Mouse (Mus musculus): ENCODE measurements around the gene Ncstn. TPM values are rescaled to one million over a fixed set of nuclear protein-coding genes. Genes with fewer than 3 reads are reported as not detected.

The Ncstn gene
- polyA plus RNA-seq, 1 experiment from 2014 or later: 81.3 TPM

- no peak overlapping the region for H3K9ac ChIP-seq (ENCODE audit: low read length)
- H3K4me3 ChIP-seq (ENCODE audit: low read depth, low read length): no peak overlapping the region
- no peak overlapping the region for H3K27ac ChIP-seq (ENCODE audit: low read depth, low read length)
- H3K27me3 ChIP-seq (replicated peaks; ENCODE audit: control insufficient read depth, insufficient read depth, low read length): no peaks in the 10 kb centered on the region
- H3K36me3 ChIP-seq (ENCODE audit: control insufficient read depth, insufficient read depth, low read length): peaks cover 62% of the 10 kb centered on the region
- H3K4me2 ChIP-seq (ENCODE audit: low read length): no peak overlapping the region
- no peak for ATAC-seq
- WGBS: 81% methylated on average over 2 of the region's 2 CpGs
- H3K4me1 ChIP-seq (ENCODE audit: control insufficient read depth, insufficient read depth, low read length): peaks cover 7% of the 10 kb centered on the region
- no peak for DNase-seq (ENCODE audit: low spot score)
- H3K9me3 ChIP-seq (replicated peaks; ENCODE audit: control insufficient read depth, low read length): no peaks in the 10 kb centered on the region
Observed at GRCm38 (mm10) chr1:172122671-172123070, 40.1 kb upstream of the Ncstn start.

- Histone ChIP-seq H3K9me3 (replicated peaks; ENCODE audit: control insufficient read depth, low read length) (no peaks in the 10 kb centered on the region), H3K27ac (ENCODE audit: low read depth, low read length) (no peak overlapping the region), H3K27me3 (replicated peaks; ENCODE audit: control insufficient read depth, insufficient read depth, low read length) (no peaks in the 10 kb centered on the region), H3K4me1 (ENCODE audit: control insufficient read depth, insufficient read depth, low read length) (no peaks in the 10 kb centered on the region), H3K9ac (ENCODE audit: low read length) (no peak overlapping the region), H3K4me2 (ENCODE audit: low read length) (no peak overlapping the region), H3K36me3 (ENCODE audit: control insufficient read depth, insufficient read depth, low read length) (peaks cover 91% of the 10 kb centered on the region), H3K4me3 (ENCODE audit: low read depth, low read length) (no peak overlapping the region)
- ATAC-seq (peak; percentile 68), DNase-seq (ENCODE audit: low spot score) (peak; percentile 84)
- 35% methylated on average over 3 of the region's 3 CpGs for WGBS
Observed at GRCm38 (mm10) chr1:172119720-172120119, 37.1 kb upstream of the Ncstn start.

GRCm38 (mm10) chr1:172119100-172119499 lies 36.5 kb upstream of the Ncstn start:
- no peak overlapping the region for H3K4me3 ChIP-seq (ENCODE audit: low read depth, low read length)
- WGBS: 88% methylated on average over 6 of the region's 6 CpGs
- H3K9ac ChIP-seq (ENCODE audit: low read length): no peak overlapping the region
- no peak overlapping the region for H3K27ac ChIP-seq (ENCODE audit: low read depth, low read length)
- no peaks in the 10 kb centered on the region for H3K4me1 ChIP-seq (ENCODE audit: control insufficient read depth, insufficient read depth, low read length)
- H3K36me3 ChIP-seq (ENCODE audit: control insufficient read depth, insufficient read depth, low read length): peaks cover 98% of the 10 kb centered on the region
- no peaks in the 10 kb centered on the region for H3K9me3 ChIP-seq (replicated peaks; ENCODE audit: control insufficient read depth, low read length)
- DNase-seq (ENCODE audit: low spot score) (no peak), ATAC-seq (no peak)
- H3K4me2 ChIP-seq (ENCODE audit: low read length): no peak overlapping the region
- H3K27me3 ChIP-seq (replicated peaks; ENCODE audit: control insufficient read depth, insufficient read depth, low read length): no peaks in the 10 kb centered on the region

GRCm38 (mm10) chr1:172116948-172117347 lies 34.4 kb upstream of the Ncstn start:
- Histone ChIP-seq H3K27me3 (replicated peaks; ENCODE audit: control insufficient read depth, insufficient read depth, low read length) (no peaks in the 10 kb centered on the region), H3K9me3 (replicated peaks; ENCODE audit: control insufficient read depth, low read length) (no peaks in the 10 kb centered on the region), H3K4me2 (ENCODE audit: low read length) (no peak overlapping the region), H3K27ac (ENCODE audit: low read depth, low read length) (no peak overlapping the region), H3K4me3 (ENCODE audit: low read depth, low read length) (no peak overlapping the region), H3K9ac (ENCODE audit: low read length) (no peak overlapping the region), H3K4me1 (ENCODE audit: control insufficient read depth, insufficient read depth, low read length) (no peaks in the 10 kb centered on the region), H3K36me3 (ENCODE audit: control insufficient read depth, insufficient read depth, low read length) (peaks cover 99% of the 10 kb centered on the region)
- DNase-seq (ENCODE audit: low spot score) (no peak), ATAC-seq (no peak)
- 95% methylated on average over 5 of the region's 5 CpGs for WGBS

GRCm38 (mm10) chr1:172107777-172108477 lies 25.3 kb upstream of the Ncstn start:
- no peak overlapping the region for H3K4me2 ChIP-seq (ENCODE audit: low read length)
- H3K4me3 ChIP-seq (ENCODE audit: low read depth, low read length): no peak overlapping the region
- no peak overlapping the region for H3K9ac ChIP-seq (ENCODE audit: low read length)
- peaks cover 97% of the 10 kb centered on the region for H3K36me3 ChIP-seq (ENCODE audit: control insufficient read depth, insufficient read depth, low read length)
- H3K4me1 ChIP-seq (ENCODE audit: control insufficient read depth, insufficient read depth, low read length): no peaks in the 10 kb centered on the region
- H3K27ac ChIP-seq (ENCODE audit: low read depth, low read length): no peak overlapping the region
- H3K9me3 ChIP-seq (replicated peaks; ENCODE audit: control insufficient read depth, low read length): no peaks in the 10 kb centered on the region
- DNase-seq (ENCODE audit: low spot score): peak; percentile 25
- H3K27me3 ChIP-seq (replicated peaks; ENCODE audit: control insufficient read depth, insufficient read depth, low read length): no peaks in the 10 kb centered on the region
- ATAC-seq: no peak
- 68% methylated on average over 10 of the region's 10 CpGs for WGBS

- peaks cover 95% of the 10 kb centered on the region for H3K36me3 ChIP-seq (ENCODE audit: control insufficient read depth, insufficient read depth, low read length)
- H3K4me2 ChIP-seq (ENCODE audit: low read length): no peak overlapping the region
- H3K27me3 ChIP-seq (replicated peaks; ENCODE audit: control insufficient read depth, insufficient read depth, low read length): no peaks in the 10 kb centered on the region
- WGBS: 82% methylated on average over 11 of the region's 11 CpGs
- no peak overlapping the region for H3K27ac ChIP-seq (ENCODE audit: low read depth, low read length)
- no peak for ATAC-seq
- H3K4me3 ChIP-seq (ENCODE audit: low read depth, low read length): no peak overlapping the region
- H3K4me1 ChIP-seq (ENCODE audit: control insufficient read depth, insufficient read depth, low read length): no peaks in the 10 kb centered on the region
- no peak overlapping the region for H3K9ac ChIP-seq (ENCODE audit: low read length)
- H3K9me3 ChIP-seq (replicated peaks; ENCODE audit: control insufficient read depth, low read length): no peaks in the 10 kb centered on the region
- DNase-seq (ENCODE audit: low spot score): peak; percentile 22
Observed at GRCm38 (mm10) chr1:172105101-172105500, 22.5 kb upstream of the Ncstn start.

GRCm38 (mm10) chr1:172103619-172104018 lies 21.0 kb upstream of the Ncstn start:
- 93% methylated on average over 4 of the region's 4 CpGs for WGBS

GRCm38 (mm10) chr1:172099325-172100033 lies 16.9 kb upstream of the Ncstn start:
- Histone ChIP-seq H3K27ac (ENCODE audit: low read depth, low read length) (no peak overlapping the region), H3K4me2 (ENCODE audit: low read length) (no peak overlapping the region), H3K9me3 (replicated peaks; ENCODE audit: control insufficient read depth, low read length) (no peaks in the 10 kb centered on the region), H3K9ac (ENCODE audit: low read length) (no peak overlapping the region), H3K4me3 (ENCODE audit: low read depth, low read length) (no peak overlapping the region), H3K4me1 (ENCODE audit: control insufficient read depth, insufficient read depth, low read length) (no peaks in the 10 kb centered on the region), H3K36me3 (ENCODE audit: control insufficient read depth, insufficient read depth, low read length) (peaks cover 79% of the 10 kb centered on the region), H3K27me3 (replicated peaks; ENCODE audit: control insufficient read depth, insufficient read depth, low read length) (no peaks in the 10 kb centered on the region)
- DNase-seq (ENCODE audit: low spot score) (no peak), ATAC-seq (no peak)
- WGBS: 86% methylated on average over 6 of the region's 6 CpGs

More at GRCm38 (mm10) chr1:172103619-172104018, 21.0 kb upstream of the Ncstn start:
- H3K36me3 ChIP-seq (ENCODE audit: control insufficient read depth, insufficient read depth, low read length): peaks cover 92% of the 10 kb centered on the region
- ATAC-seq (no peak), DNase-seq (ENCODE audit: low spot score) (no peak)
- H3K4me2 ChIP-seq (ENCODE audit: low read length): no peak overlapping the region
- no peak overlapping the region for H3K4me3 ChIP-seq (ENCODE audit: low read depth, low read length)
- H3K27me3 ChIP-seq (replicated peaks; ENCODE audit: control insufficient read depth, insufficient read depth, low read length): no peaks in the 10 kb centered on the region
- H3K9ac ChIP-seq (ENCODE audit: low read length): no peak overlapping the region
- no peaks in the 10 kb centered on the region for H3K4me1 ChIP-seq (ENCODE audit: control insufficient read depth, insufficient read depth, low read length)
- H3K27ac ChIP-seq (ENCODE audit: low read depth, low read length): no peak overlapping the region
- no peaks in the 10 kb centered on the region for H3K9me3 ChIP-seq (replicated peaks; ENCODE audit: control insufficient read depth, low read length)

GRCm38 (mm10) chr1:172095202-172095601 lies 12.6 kb upstream of the Ncstn start:
- Histone ChIP-seq H3K27me3 (replicated peaks; ENCODE audit: control insufficient read depth, insufficient read depth, low read length) (no peaks in the 10 kb centered on the region), H3K27ac (ENCODE audit: low read depth, low read length) (no peak overlapping the region), H3K4me3 (ENCODE audit: low read depth, low read length) (no peak overlapping the region), H3K4me2 (ENCODE audit: low read length) (no peak overlapping the region), H3K9ac (ENCODE audit: low read length) (no peak overlapping the region), H3K9me3 (replicated peaks; ENCODE audit: control insufficient read depth, low read length) (no peaks in the 10 kb centered on the region), H3K36me3 (ENCODE audit: control insufficient read depth, insufficient read depth, low read length) (peaks cover 78% of the 10 kb centered on the region), H3K4me1 (ENCODE audit: control insufficient read depth, insufficient read depth, low read length) (no peaks in the 10 kb centered on the region)
- WGBS: 58% methylated on average over 6 of the region's 6 CpGs
- peak; percentile 9 for DNase-seq (ENCODE audit: low spot score)
- ATAC-seq: no peak; the same call in 1 of the 2 replicates
